Mouse (Mus musculus) liver, embryonic 13.5 days (tissue): ENCODE results near the gene Arsb. TPM values are rescaled to one million over a fixed set of nuclear protein-coding genes. Genes with fewer than 3 reads are reported as not detected.

Source experiments
- ATAC-seq: fragments of 200-750 bp; cut with Nextera tagmentation; 2 replicates; pipeline ENCODE4 v1.8.0; 2017; ENCODE audit warnings: low read depth, mild to moderate bottlenecking, moderate number of reproducible peaks, moderate library complexity
- DNase-seq: peaks from one replicate; pipeline ENCODE4 v3.0.0; 2022
- H3K27ac ChIP-seq: fragments of 300-500 bp; sonication (generic); 2 replicates; pipeline ENCODE4 v1.5.1; 2015; ENCODE audit warnings: moderate library complexity, mild to moderate bottlenecking, inconsistent platforms
- H3K27me3 ChIP-seq: fragments of 300-500 bp; sonication (generic); 2 replicates; pipeline ENCODE4 v1.6.1; 2015; ENCODE audit warnings: mild to moderate bottlenecking, inconsistent platforms
- H3K36me3 ChIP-seq: fragments of 300-500 bp; sonication (generic); 2 replicates; pipeline ENCODE4 v1.6.1; 2015; ENCODE audit warnings: mild to moderate bottlenecking, inconsistent platforms
- H3K4me1 ChIP-seq: fragments of 300-500 bp; sonication (generic); replicated peaks from 2 replicates; pipeline ENCODE4 v1.6.1; 2015; ENCODE audit warnings: inconsistent platforms
- H3K4me2 ChIP-seq: fragments of 300-500 bp; sonication (generic); 2 replicates; pipeline ENCODE4 v1.6.1; 2015; ENCODE audit warnings: inconsistent platforms, mild to moderate bottlenecking, moderate library complexity
- H3K4me3 ChIP-seq: fragments of 300-500 bp; sonication (generic); replicated peaks from 2 replicates; pipeline ENCODE4 v1.5.1; 2015; ENCODE audit warnings: mild to moderate bottlenecking, inconsistent platforms
- H3K9ac ChIP-seq: fragments of 300-500 bp; sonication (generic); 2 replicates; pipeline ENCODE4 v1.6.1; 2015; ENCODE audit warnings: mild to moderate bottlenecking, inconsistent platforms
- H3K9me3 ChIP-seq: fragments of 300-500 bp; sonication (generic); replicated peaks from 2 replicates; pipeline ENCODE4 v1.6.1; 2016; ENCODE audit warnings: inconsistent platforms
- WGBS: fragments of 180-500 bp; shearing (Covaris S2); methylation state at CpG from one replicate; pipeline ENCODE4 v1.1.7; 2015; ENCODE audit not compliant: insufficient replicate concordance; 5-methylcytosine and 5-hydroxymethylcytosine counted together
- microRNA-seq: library from miRNA; unstranded; fragments of <30 nt; microRNA quantifications from one replicate; pipeline ENCODE4, GENCODE M21; 2016
- polyA plus RNA-seq: library from polyadenylated mRNA; unstranded; fragments of >200 nt; fragmentation: Nextera tagmentation; extraction: Ambion mirVana; gene quantifications from 2 replicates; pipeline ENCODE4 v1.2.1, GENCODE M21; 2015

Arsb gene
- polyA plus RNA-seq, 1 experiment from 2014 or later, result 2.0 TPM

DNA sequence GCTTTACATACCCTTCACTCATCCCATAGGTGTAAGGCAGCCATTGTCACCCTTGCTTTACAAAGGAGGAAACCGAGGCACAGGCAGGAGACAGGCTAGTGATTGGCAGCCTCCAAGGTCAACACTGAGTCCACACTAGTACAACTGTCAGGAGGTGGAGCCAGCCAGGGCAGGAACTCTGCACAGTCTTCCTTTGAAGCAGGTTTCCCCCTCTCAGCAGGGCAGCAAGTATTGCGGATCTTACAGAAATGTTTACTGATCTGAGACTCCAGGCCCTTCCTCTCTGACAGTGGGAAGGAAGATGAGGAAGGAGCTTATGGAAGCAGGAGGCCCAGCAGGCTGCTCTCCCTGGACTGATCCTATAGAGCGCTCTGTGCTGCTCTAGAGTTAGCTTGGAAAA lies 219.4 kb downstream of the Arsb start:
- no peak overlapping the region for H3K9ac ChIP-seq
- 57% methylated on average over 3 of the region's 3 CpGs for WGBS
- DNase-seq (no peak), ATAC-seq (no peak)
- no peak overlapping the region for H3K27ac ChIP-seq
- no peaks in the 10 kb centered on the region for H3K9me3 ChIP-seq
- peaks cover 8% of the 10 kb centered on the region for H3K4me1 ChIP-seq
- H3K27me3 ChIP-seq, result no peaks in the 10 kb centered on the region
- H3K4me3 ChIP-seq, result no peak overlapping the region
- no peak overlapping the region for H3K4me2 ChIP-seq
- no peaks in the 10 kb centered on the region for H3K36me3 ChIP-seq

DNA sequence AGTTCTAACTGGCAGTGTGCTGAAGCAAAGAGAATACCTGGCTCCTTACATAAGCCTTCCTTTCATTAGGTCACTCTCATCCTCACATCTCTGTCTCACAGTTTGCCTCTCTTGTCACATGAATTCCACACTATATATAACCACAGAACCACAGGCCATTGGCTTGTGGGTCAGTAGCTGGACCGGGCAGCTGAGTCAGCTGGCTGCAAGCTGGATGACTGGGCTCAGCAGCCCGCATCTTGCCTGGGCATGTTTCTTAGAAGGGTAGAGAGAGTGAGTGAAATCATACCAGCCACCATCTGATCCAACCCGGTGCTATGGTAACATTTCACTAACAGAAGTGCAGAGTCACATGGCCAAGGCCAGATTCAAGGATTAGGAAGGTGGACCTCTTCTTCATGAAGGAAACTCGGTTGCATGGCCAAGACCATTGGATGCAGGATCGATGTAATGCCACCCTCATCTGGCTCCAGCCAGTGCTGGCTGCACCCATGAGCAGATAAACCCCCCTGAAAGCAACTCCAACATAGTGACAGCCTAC lies 221.0 kb downstream of the Arsb start:
- Histone ChIP-seq H3K4me2 (no peak overlapping the region), H3K27me3 (no peaks in the 10 kb centered on the region), H3K4me3 (no peak overlapping the region), H3K4me1 (peaks cover 8% of the 10 kb centered on the region), H3K9me3 (no peaks in the 10 kb centered on the region), H3K27ac (no peak overlapping the region), H3K9ac (no peak overlapping the region), H3K36me3 (no peaks in the 10 kb centered on the region)
- DNase-seq (no peak), ATAC-seq (no peak)
- 72% methylated on average over 5 of the region's 5 CpGs for whole genome bisulfite sequencing

Small RNA genes lying within 50 kb of the gene (microRNA-seq; reads per million reads assigned to microRNA genes)
- not detected for gene Gm25534
- not detected for gene Mir5624

Other genes with a start within 250 kb of the Arsb start
- 42.8 and 52.7 TPM in 2 replicates for gene Bhmt, start 133.7 kb upstream of the Arsb start, polyA plus RNA-seq
- gene Bhmt2, start 97.3 kb upstream of the Arsb start, polyA plus RNA-seq, result 19.0 and 21.9 TPM in 2 replicates
- 10.1 and 12.5 TPM in 2 replicates for gene Dmgdh, start 97.2 kb upstream of the Arsb start, polyA plus RNA-seq